Mouse (Mus musculus) CH12.LX (cell line): ENCODE data around the gene Rpl36al. TPM values are rescaled to one million over a fixed set of nuclear protein-coding genes. Genes with fewer than 3 reads are reported as not detected.

Source experiments
- DNase-seq: peaks from one replicate; pipeline ENCODE4 v3.0.0-alpha.2; 2013; ENCODE audit errors: extremely low read depth
- H3K27ac ChIP-seq: 2 replicates; pipeline ENCODE4 v1.5.1; 2012; ENCODE audit warnings: low read depth, mild to moderate bottlenecking, control low read depth, moderate library complexity; ENCODE audit not compliant: insufficient read depth
- H3K27me3 ChIP-seq: replicated peaks from 2 replicates; pipeline ENCODE3; 2012; ENCODE audit warnings: inconsistent platforms
- H3K36me3 ChIP-seq, 2 experiments: replicated peaks in 1 of 2; 2 replicates each; pipeline versions ENCODE3 to v1.6.1; 2012; ENCODE audit warnings: inconsistent platforms in 1 of 2, low read length in 1 of 2, mild to moderate bottlenecking in 1 of 2, mixed read lengths in 1 of 2, moderate library complexity in 1 of 2; ENCODE audit not compliant: control insufficient read depth in 1 of 2, insufficient read depth in 1 of 2
- H3K4me1 ChIP-seq, 2 experiments: 2 replicates each; pipeline ENCODE4 v1.6.1; 2012; ENCODE audit warnings: inconsistent platforms in 1 of 2, moderate library complexity in 1 of 2; ENCODE audit not compliant: insufficient read depth in 2 of 2, control insufficient read depth in 1 of 2
- H3K4me2 ChIP-seq: 2 replicates; pipeline ENCODE4 v1.6.1; 2012; ENCODE audit warnings: low read depth, mild to moderate bottlenecking, control low read depth; ENCODE audit not compliant: poor library complexity, insufficient read depth, severe bottlenecking
- H3K4me3 ChIP-seq, 3 experiments: fragments of 150-350 bp in 1 of 3; sonication (generic) in 1 of 3; replicated peaks in 1 of 3; 2 replicates each; pipeline versions ENCODE3 to v1.5.1; 2011 to 2012; ENCODE audit warnings: low read depth in 2 of 3, low read length in 2 of 3, mild to moderate bottlenecking in 2 of 3, moderate library complexity in 2 of 3, control low read depth in 1 of 3, improper control_type of control experiment in 1 of 3, inconsistent platforms in 1 of 3, mixed read lengths in 1 of 3; ENCODE audit not compliant: poor library complexity in 1 of 3
- H3K79me2 ChIP-seq: replicated peaks from 2 replicates; pipeline ENCODE4 v1.6.1; 2012; ENCODE audit warnings: mild to moderate bottlenecking, moderate library complexity; ENCODE audit not compliant: control insufficient read depth, poor library complexity, insufficient read depth, severe bottlenecking; ENCODE audit errors: extremely low read depth
- H3K9ac ChIP-seq: 2 replicates; pipeline ENCODE4 v1.6.1; 2012; ENCODE audit warnings: low read depth, mild to moderate bottlenecking, control low read depth, moderate library complexity; ENCODE audit not compliant: insufficient read depth
- H3K9me3 ChIP-seq: replicated peaks from 2 replicates; pipeline ENCODE3; 2012; ENCODE audit warnings: low read length, inconsistent platforms, mixed read lengths
- CHD2 ChIP-seq: IDR thresholded peaks from 2 replicates; pipeline ENCODE4 v1.6.1; 2011; ENCODE audit warnings: low read length, improper control_type of control experiment
- CTCF ChIP-seq, 2 experiments: IDR thresholded peaks in 1 of 2; conservative IDR thresholded peaks in 1 of 2; 2 replicates each; pipeline ENCODE4 v1.5.1; 2011 to 2012; ENCODE audit warnings: low read depth in 2 of 2, low read length in 2 of 2, improper control_type of control experiment in 1 of 2, inconsistent platforms in 1 of 2, mild to moderate bottlenecking in 1 of 2, moderate library complexity in 1 of 2
- E2F4 ChIP-seq: IDR thresholded peaks from 2 replicates; pipeline ENCODE4 v1.6.1; 2011; ENCODE audit warnings: low read depth, low read length, improper control_type of control experiment; ENCODE audit not compliant: insufficient replicate concordance
- ELF1 ChIP-seq: IDR thresholded peaks from 2 replicates; pipeline ENCODE4 v1.6.1; 2014; ENCODE audit warnings: low read depth, mild to moderate bottlenecking, inconsistent platforms, low read length, improper control_type of control experiment
- HCFC1 ChIP-seq: IDR thresholded peaks from 2 replicates; pipeline ENCODE4 v1.6.1; 2012; ENCODE audit warnings: low read depth, mild to moderate bottlenecking, inconsistent platforms, low read length, improper control_type of control experiment
- IRF4 ChIP-seq: IDR thresholded peaks from 2 replicates; pipeline ENCODE4 v1.6.1; 2014; ENCODE audit warnings: low read depth, mild to moderate bottlenecking, inconsistent platforms, low read length, improper control_type of control experiment
- JUN ChIP-seq: IDR thresholded peaks from 2 replicates; pipeline ENCODE4 v1.6.1; 2011; ENCODE audit warnings: low read depth, mild to moderate bottlenecking, low read length, improper control_type of control experiment, moderate library complexity; ENCODE audit not compliant: insufficient read depth
- JUND ChIP-seq: conservative IDR thresholded peaks from 2 replicates; pipeline ENCODE4 v1.6.1; 2011; ENCODE audit warnings: low read depth, low read length, improper control_type of control experiment
- KAT2A ChIP-seq: IDR thresholded peaks from 2 replicates; pipeline ENCODE4 v1.6.1; 2012; ENCODE audit warnings: low read length, improper control_type of control experiment, inconsistent platforms; ENCODE audit not compliant: insufficient replicate concordance
- MAX ChIP-seq: IDR thresholded peaks from 2 replicates; pipeline ENCODE4 v1.6.1; 2011; ENCODE audit warnings: low read length, improper control_type of control experiment
- MEF2A ChIP-seq: IDR thresholded peaks from 2 replicates; pipeline ENCODE4 v1.6.1; 2014; ENCODE audit warnings: low read depth, mild to moderate bottlenecking, inconsistent platforms, low read length, improper control_type of control experiment, borderline replicate concordance
- MXI1 ChIP-seq: IDR thresholded peaks from 2 replicates; pipeline ENCODE4 v1.6.1; 2011; ENCODE audit warnings: mild to moderate bottlenecking, low read depth, low read length, improper control_type of control experiment
- NELFE ChIP-seq: IDR thresholded peaks from 2 replicates; pipeline ENCODE4 v1.6.1; 2011; ENCODE audit warnings: low read depth, low read length, improper control_type of control experiment
- NRF1 ChIP-seq: IDR thresholded peaks from 2 replicates; pipeline ENCODE4 v1.6.1; 2014; ENCODE audit warnings: low read depth, mild to moderate bottlenecking, inconsistent platforms, low read length, improper control_type of control experiment, moderate library complexity
- POLR2AphosphoS2 ChIP-seq: IDR thresholded peaks from 2 replicates; pipeline ENCODE4 v1.6.1; 2011; ENCODE audit warnings: low read depth, low read length, improper control_type of control experiment
- RAD21 ChIP-seq: IDR thresholded peaks from 2 replicates; pipeline ENCODE4 v1.6.1; 2011; ENCODE audit warnings: low read depth, mild to moderate bottlenecking, low read length, improper control_type of control experiment, moderate library complexity
- RCOR1 ChIP-seq: conservative IDR thresholded peaks from 2 replicates; pipeline ENCODE4 v1.6.1; 2012; ENCODE audit warnings: low read depth, mild to moderate bottlenecking, inconsistent platforms, low read length, improper control_type of control experiment
- SMC3 ChIP-seq: IDR thresholded peaks from 2 replicates; pipeline ENCODE4 v1.6.1; 2011; ENCODE audit warnings: low read depth, low read length, improper control_type of control experiment
- TBP ChIP-seq: conservative IDR thresholded peaks from 2 replicates; pipeline ENCODE4 v1.6.1; 2011; ENCODE audit warnings: low read depth, low read length, improper control_type of control experiment
- TCF12 ChIP-seq: IDR thresholded peaks from 2 replicates; pipeline ENCODE4 v1.6.1; 2014; ENCODE audit warnings: low read depth, mild to moderate bottlenecking, inconsistent platforms, low read length, improper control_type of control experiment
- USF2 ChIP-seq: conservative IDR thresholded peaks from 2 replicates; pipeline ENCODE4 v1.6.1; 2011; ENCODE audit warnings: low read depth, low read length, improper control_type of control experiment
- ZNF384 ChIP-seq: IDR thresholded peaks from 2 replicates; pipeline ENCODE4 v1.6.1; 2012; ENCODE audit warnings: low read depth, low read length, improper control_type of control experiment, inconsistent platforms
- dilution Hi-C: fragments of 300-500 bp; cut with MboI; formaldehyde crosslinking; loops from 2 replicates; pipeline ENCODE4 v1.14.3; 2020; ENCODE audit warnings: low sequenced_read_pairs; ENCODE audit not compliant: extremely low pct_unique_long_range_greater_than_20kb, extremely low pct_ligation_motif_present
- in situ Hi-C: fragments of 300-500 bp; cut with MboI; formaldehyde crosslinking; loops from 3 replicates; pipeline ENCODE4 v1.14.3; 2019; ENCODE audit warnings: low sequenced_read_pairs, low pct_ligation_motif_present, low pct_unique_long_range_greater_than_20kb, mixed read lengths
- polyA plus RNA-seq: library from polyadenylated mRNA; unstranded; fragments of >175 nt; gene quantifications from 2 replicates; pipeline ENCODE4 v1.2.1, GENCODE M21; 2012; ENCODE audit warnings: low read depth; ENCODE audit not compliant: insufficient read length
- total RNA-seq, 2 experiments: library from RNA; depleted of rRNA; stranded (reverse); fragments of 300-350 nt in 1 of 2; fragments of >200 nt in 1 of 2; gene quantifications; 2 replicates each; pipeline ENCODE4 v1.2.3; 2012 to 2014

Gene Rpl36al
- total and polyA plus RNA-seq, 3 experiments = 828 to 1,571 (median 1,263) TPM

GRCm38 (mm10) chr12:69175975-69176374 lies 7.9 kb downstream of the Rpl36al start:
- no peaks in the 10 kb centered on the region for H3K27me3 ChIP-seq
- H3K9me3 ChIP-seq = peaks cover 3% of the 10 kb centered on the region
- no peak for DNase-seq
- TF ChIP-seq CTCF (conservative IDR thresholded peaks at IDR 0.05 in 1 of 2, IDR thresholded peaks at IDR 0.05 in 1 of 2; ENCODE audit: low read depth in 2 of 2, low read length in 2 of 2) (no peak), JUND (no peak), KAT2A (no peak), RAD21 (no peak), HCFC1 (no peak), NRF1 (no peak), TBP (no peak), MXI1 (no peak), ELF1 (no peak), MAX (no peak), USF2 (no peak), POLR2AphosphoS2 (no peak), JUN (no peak), TCF12 (no peak), RCOR1 (no peak), NELFE (no peak), ZNF384 (no peak), MEF2A (no peak), CHD2 (no peak), IRF4 (no peak)
- no peak overlapping the region for H3K9ac ChIP-seq
- in situ Hi-C loops = no loop called here
- dilution Hi-C loops = no loop called here
- no peak overlapping the region for H3K27ac ChIP-seq
- H3K36me3 ChIP-seq = peaks cover 22 to 64% of the 10 kb centered on the region in 2 experiments
- peaks cover 0 to 4% of the 10 kb centered on the region in 2 experiments; a peak in 1 of 4 replicates for H3K4me1 ChIP-seq
- H3K4me2 ChIP-seq = no peak overlapping the region
- H3K4me3 ChIP-seq = no peak overlapping the region
- H3K79me2 ChIP-seq = 0 out of 2 replicates have a peak, but pooled peaks cover 5% of the 10 kb centered on the region

- in situ Hi-C loops (no loop called here), dilution Hi-C loops (no loop called here)
- Histone ChIP-seq H3K9ac (no peak overlapping the region), H3K4me2 (no peak overlapping the region), H3K4me1 (peaks cover 3 to 20% of the 10 kb centered on the region in 2 experiments), H3K36me3 (peaks cover 15 to 41% of the 10 kb centered on the region in 2 experiments), H3K4me3 (no peak overlapping the region), H3K27me3 (no peaks in the 10 kb centered on the region), H3K79me2 (peaks cover 18% of the 10 kb centered on the region), H3K27ac (no peak overlapping the region), H3K9me3 (no peaks in the 10 kb centered on the region)
- no peak for DNase-seq
- TF ChIP-seq E2F4 (no peak), SMC3 (no peak), RAD21 (no peak)
- TF ChIP-seq, all 38 proteins: peak for 0
These were observed 12.6 kb downstream of the Rpl36al start for GRCm38 (mm10) chr12:69171307-69171706.
